In genomic region chr11:63922091-63922621, GRCm38 (mm10) we compare ENCODE assay signal across 8 mouse cellular contexts. TPM values are rescaled to one million over a fixed set of nuclear protein-coding genes. Genes with fewer than 3 reads are reported as not detected.
DNase-seq lines count a peak whose midpoint lies in the region; ATAC-seq and TF ChIP-seq lines count a peak whose summit lies in the region.

Gene Hs3st3b1 (minus strand): TSS chr11:63922290.

- no peak within 1 kb of the TSS; the same call in 1 of the 2 replicates for H3K27ac ChIP-seq in intestine, postnatal 0 days (ENCODE audit: low read depth, low read length)
- H3K27ac ChIP-seq in midbrain, embryonic 11.5 days (ENCODE audit: low read depth, low read length): peak within 1 kb of the TSS; percentile 67

- WGBS in intestine, postnatal 0 days: under 1% methylated on average over 43 of the region's 43 CpGs
- under 1% methylated on average over 43 of the region's 43 CpGs for WGBS in midbrain, embryonic 11.5 days

- H3K27me3 ChIP-seq in intestine, postnatal 0 days (replicated peaks; ENCODE audit: control insufficient read depth, insufficient read depth, low read length): peaks cover 69% of the 10 kb centered on the region
- H3K27me3 ChIP-seq in midbrain, embryonic 11.5 days (ENCODE audit: control insufficient read depth, insufficient read depth, low read length): peaks cover 26% of the 10 kb centered on the region

- H3K9ac ChIP-seq in intestine, postnatal 0 days (ENCODE audit: low read depth, low read length): peak within 1 kb of the TSS; percentile 64
- peak within 1 kb of the TSS; percentile 90 for H3K9ac ChIP-seq in midbrain, embryonic 11.5 days (ENCODE audit: low read length)

- H3K4me3 ChIP-seq in intestine, postnatal 0 days (ENCODE audit: low read depth, low read length): peak within 1 kb of the TSS; percentile 58
- peak within 1 kb of the TSS; percentile 86 for H3K4me3 ChIP-seq in midbrain, embryonic 11.5 days (ENCODE audit: low read depth, low read length)

- H3K9me3 ChIP-seq in intestine, postnatal 0 days (ENCODE audit: control insufficient read depth): no peaks in the 10 kb centered on the region
- H3K9me3 ChIP-seq in midbrain, embryonic 11.5 days (ENCODE audit: control insufficient read depth, low read length): no peaks in the 10 kb centered on the region

- no peak for TF ChIP-seq CTCF in intestine, postnatal 0 days (IDR thresholded peaks at IDR 0.05; ENCODE audit: low read depth)

- peak within 1 kb of the TSS; percentile 84 for H3K4me2 ChIP-seq in intestine, postnatal 0 days (replicated peaks; ENCODE audit: low read depth)
- peak within 1 kb of the TSS; percentile 82 for H3K4me2 ChIP-seq in midbrain, embryonic 11.5 days

- no peaks in the 10 kb centered on the region for H3K36me3 ChIP-seq in intestine, postnatal 0 days (ENCODE audit: control insufficient read depth, insufficient read depth)
- no peaks in the 10 kb centered on the region for H3K36me3 ChIP-seq in midbrain, embryonic 11.5 days (ENCODE audit: control insufficient read depth, insufficient read depth, low read length)

- peak; percentile 98 for DNase-seq in adrenal gland, adult 2 months
- peak; percentile 96 for DNase-seq in embryo, embryonic 9.5 days (ENCODE audit: extremely low spot score)
- DNase-seq in left cerebral cortex, postnatal 4 days: peak; percentile 91
- peak; percentile 97 for DNase-seq in midbrain, embryonic 11.5 days (ENCODE audit: low spot score, missing footprints)
- DNase-seq in right cerebral cortex, postnatal 4 days: peak; percentile 76
- peak; percentile 97 for DNase-seq in yolk sac, embryonic 10.5 days (ENCODE audit: low spot score)

- H3K4me1 ChIP-seq in intestine, postnatal 0 days (replicated peaks; ENCODE audit: control insufficient read depth, insufficient read depth, low read length): peaks cover 5% of the 10 kb centered on the region; the same call in 1 of the 2 replicates
- H3K4me1 ChIP-seq in midbrain, embryonic 11.5 days (ENCODE audit: control insufficient read depth, insufficient read depth, low read length): peaks cover 39% of the 10 kb centered on the region

- peak; percentile 70 for ATAC-seq in granulocyte monocyte progenitor cell, adult 5-6 weeks (replicated peaks; ENCODE audit: poor library complexity, severe bottlenecking)
- ATAC-seq in intestine, postnatal 0 days: peak; percentile 92
- peak; percentile 96 for ATAC-seq in midbrain, embryonic 11.5 days (ENCODE audit: low FRiP score)

- intact Hi-C loops in left cerebral cortex, postnatal 4 days (cut with DNase I): loop anchor here (5.0 to 10.0 kb wide), 3 partner anchors 603 to 1045 kb away; no protein-coding TSS in a partner anchor

RNA-seq across cellular contexts. Expression of gene Hs3st3b1, which starts in this region (rescaled TPM):
- 1 to 10 TPM; 1.7 to 1.8 TPM for total RNA-seq in adrenal gland, adult 2 months (2021)
- 4.1 and 4.8 TPM in 2 replicates for polyA plus RNA-seq in adrenal gland, adult 2 months (2012; rRNA removed)
- total RNA-seq in granulocyte monocyte progenitor cell, adult 5-6 weeks (2014; fragmentation: Nextera tagmentation): 0.52 TPM in 1 of 2 replicates, not detected in the other
- 0.36 and 0.52 TPM in 2 replicates for total RNA-seq in granulocyte monocyte progenitor cell, adult 5-6 weeks (2017)
- polyA plus RNA-seq in intestine, postnatal 0 days (2015; fragmentation: Nextera tagmentation; extraction: Ambion mirVana): 2.5 and 2.6 TPM in 2 replicates
- total RNA-seq in left cerebral cortex, postnatal 4 days (2021): 1 to 10 TPM; 1.6 to 1.9 TPM
- polyA plus RNA-seq in midbrain, embryonic 11.5 days (2014; fragmentation: Nextera tagmentation; extraction: Ambion mirVana): 17.5 and 18.1 TPM in 2 replicates

Comparison
In these comparisons a context has a peak if more than half of its experiments do, and no peak if none do; other contexts are left out.
1. Peak in ATAC-seq in granulocyte monocyte progenitor cell, adult 5-6 weeks; RNA of the gene not detected or under 1 TPM.